Mouse (Mus musculus): ENCODE data around the gene Mrvi1. TPM values are rescaled to one million over a fixed set of nuclear protein-coding genes. Genes with fewer than 3 reads are reported as not detected.

Gene Mrvi1
- polyA plus RNA-seq, 1 experiment = 2.0 TPM

DNA sequence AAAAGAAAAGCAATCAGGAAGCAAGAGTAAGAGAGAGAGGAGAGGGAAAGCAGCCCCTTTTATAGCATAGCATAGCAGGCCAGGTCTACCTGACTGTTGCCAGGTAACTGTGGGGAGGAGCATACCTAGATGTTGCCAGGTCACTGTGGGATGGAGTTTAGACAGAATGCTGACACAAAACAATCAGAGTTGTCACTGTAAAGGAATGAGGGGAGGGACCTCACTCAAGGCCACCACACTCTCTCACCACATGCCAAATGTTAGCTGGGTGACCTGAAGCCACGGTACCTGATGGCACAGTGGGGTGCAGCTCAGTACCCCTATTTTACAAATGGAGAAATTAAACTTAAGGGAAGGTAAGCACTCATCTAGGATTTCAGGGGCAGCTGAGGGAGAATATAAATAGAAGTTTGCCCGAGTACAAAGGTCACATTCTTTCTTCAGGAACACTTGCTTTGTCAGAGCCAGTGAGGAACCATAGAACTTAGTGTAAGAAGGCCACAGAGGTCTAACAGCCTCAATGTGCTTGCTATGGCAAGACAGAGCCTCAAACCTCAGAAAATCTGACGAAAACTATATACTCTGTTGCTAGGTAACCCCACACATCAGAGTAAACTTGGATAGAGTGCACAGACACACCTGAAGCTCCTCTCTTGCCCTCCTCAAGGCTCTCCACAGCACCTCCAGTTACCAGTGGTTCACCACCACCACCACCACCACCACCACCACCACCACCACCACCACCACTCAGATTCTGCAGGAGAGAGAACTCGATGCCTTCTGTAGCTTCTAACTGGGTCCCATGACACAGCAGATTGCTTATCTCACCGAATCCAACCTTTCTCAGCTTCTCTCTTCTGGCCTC is 8.3 kb upstream of the Mrvi1 start:
- Histone ChIP-seq H3K4me1 (ENCODE audit: control insufficient read depth, insufficient read depth, low read length) (no peaks in the 10 kb centered on the region), H3K36me3 (ENCODE audit: control insufficient read depth, insufficient read depth, low read length) (no peaks in the 10 kb centered on the region), H3K27me3 (ENCODE audit: control insufficient read depth, insufficient read depth, low read length) (no peaks in the 10 kb centered on the region), H3K4me3 (ENCODE audit: control insufficient read depth, low read depth, low read length) (no peak overlapping the region; the same call in 1 of the 2 replicates), H3K27ac (ENCODE audit: control insufficient read depth, insufficient read depth, low read depth, low read length) (no peak overlapping the region)
- TF ChIP-seq CTCF (IDR thresholded peaks at IDR 0.05; ENCODE audit: control insufficient read depth, insufficient read depth, insufficient replicate concordance, low read depth, low read length) (no peak), POLR2A (IDR thresholded peaks at IDR 0.05; ENCODE audit: control insufficient read depth, low read depth, low read length) (no peak)

DNA sequence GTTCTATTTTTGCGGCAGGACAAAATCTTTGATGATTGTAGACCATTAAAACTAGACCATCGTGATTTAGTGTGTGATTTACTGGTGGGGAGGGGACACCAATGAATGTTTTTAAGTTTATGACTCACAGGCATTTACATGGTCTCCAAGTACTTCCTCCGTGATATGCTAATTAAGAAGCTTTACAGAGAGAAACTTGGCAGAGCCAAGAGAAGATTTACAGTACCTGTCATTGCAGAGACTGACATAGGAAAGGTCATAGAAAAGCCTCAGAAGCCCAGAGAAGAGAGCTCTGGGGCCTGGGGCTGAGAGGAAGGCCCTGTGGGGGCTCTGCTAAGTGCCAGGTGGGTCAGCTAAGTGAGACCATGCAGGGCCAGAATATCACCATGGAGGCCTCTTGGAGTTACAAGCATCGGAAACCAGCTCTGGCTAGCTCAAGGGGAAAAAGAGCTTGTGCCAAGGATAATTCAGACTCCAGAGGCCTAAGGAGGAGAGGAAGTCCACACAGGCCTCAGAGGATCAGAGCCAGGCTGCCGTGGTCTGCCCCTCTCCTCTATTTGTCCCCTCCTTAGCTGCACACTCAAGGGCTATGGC is 7.1 kb upstream of the Mrvi1 start:
- no peak for TF ChIP-seq POLR2A (IDR thresholded peaks at IDR 0.05; ENCODE audit: control insufficient read depth, low read depth, low read length)
- no peak for TF ChIP-seq CTCF (IDR thresholded peaks at IDR 0.05; ENCODE audit: control insufficient read depth, insufficient read depth, insufficient replicate concordance, low read depth, low read length)
- Histone ChIP-seq H3K36me3 (ENCODE audit: control insufficient read depth, insufficient read depth, low read length) (no peaks in the 10 kb centered on the region), H3K4me1 (ENCODE audit: control insufficient read depth, insufficient read depth, low read length) (no peaks in the 10 kb centered on the region), H3K27ac (ENCODE audit: control insufficient read depth, insufficient read depth, low read depth, low read length) (no peak overlapping the region), H3K27me3 (ENCODE audit: control insufficient read depth, insufficient read depth, low read length) (no peaks in the 10 kb centered on the region), H3K4me3 (ENCODE audit: control insufficient read depth, low read depth, low read length) (no peak overlapping the region)

DNA sequence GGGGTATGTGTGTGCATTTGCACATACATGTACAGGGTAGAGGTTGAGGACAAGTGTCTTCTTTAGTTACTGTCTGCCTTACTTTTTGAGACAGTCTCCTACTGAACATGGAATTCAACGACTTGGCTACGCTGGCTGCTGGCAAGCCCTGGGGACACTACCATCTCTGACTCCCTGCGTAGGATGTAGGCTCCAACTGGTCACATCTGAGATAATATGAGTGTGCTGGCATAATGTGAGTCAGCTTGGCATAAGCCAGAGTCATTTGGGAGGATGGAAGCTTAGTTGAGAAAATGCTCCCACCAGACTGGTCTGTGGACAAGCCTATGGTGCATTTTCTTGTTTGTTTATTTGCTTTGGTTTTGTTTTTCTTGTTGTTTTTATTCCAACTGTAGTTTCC is 5.8 kb upstream of the Mrvi1 start:
- no peak for TF ChIP-seq CTCF (IDR thresholded peaks at IDR 0.05; ENCODE audit: control insufficient read depth, insufficient read depth, insufficient replicate concordance, low read depth, low read length)
- TF ChIP-seq POLR2A (IDR thresholded peaks at IDR 0.05; ENCODE audit: control insufficient read depth, low read depth, low read length) = no peak
- Histone ChIP-seq H3K4me3 (ENCODE audit: control insufficient read depth, low read depth, low read length) (no peak overlapping the region), H3K4me1 (ENCODE audit: control insufficient read depth, insufficient read depth, low read length) (no peaks in the 10 kb centered on the region), H3K36me3 (ENCODE audit: control insufficient read depth, insufficient read depth, low read length) (no peaks in the 10 kb centered on the region), H3K27me3 (ENCODE audit: control insufficient read depth, insufficient read depth, low read length) (no peaks in the 10 kb centered on the region), H3K27ac (ENCODE audit: control insufficient read depth, insufficient read depth, low read depth, low read length) (no peak overlapping the region)

DNA sequence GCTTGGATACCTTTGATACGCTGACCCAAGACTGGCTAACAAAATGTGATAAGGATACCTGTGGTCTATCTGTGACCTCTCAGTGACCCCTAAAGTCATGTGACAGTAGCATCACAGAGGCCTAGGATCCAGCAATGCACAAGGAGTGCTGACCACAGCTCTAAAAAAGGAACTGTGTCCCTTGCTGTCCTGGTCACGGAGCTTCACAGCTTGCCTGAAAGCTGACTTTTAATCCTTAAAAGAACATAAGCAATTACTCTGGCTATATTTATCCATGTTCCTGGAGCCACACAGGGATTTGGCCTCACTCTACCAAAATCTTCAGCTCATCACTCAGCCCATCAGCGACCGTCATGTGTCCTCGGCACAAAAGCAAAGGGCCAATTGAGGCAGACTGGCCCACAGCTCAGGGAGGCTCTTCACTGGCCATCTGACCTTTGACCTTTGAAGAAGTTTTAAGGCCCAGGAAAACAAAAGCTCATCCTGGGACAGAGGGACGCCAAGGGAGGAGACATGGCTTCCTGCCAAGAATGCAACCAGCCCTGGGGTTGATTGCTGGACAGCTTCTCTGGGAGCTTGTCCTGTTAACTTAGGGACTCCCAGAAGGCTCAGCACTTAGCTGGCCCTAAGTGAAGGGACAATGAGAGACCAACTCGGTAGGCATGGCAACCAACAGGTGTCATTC is 3.5 kb upstream of the Mrvi1 start:
- H3K4me3 ChIP-seq (ENCODE audit: control insufficient read depth, low read depth, low read length) = peak overlapping the region; percentile 60
- no peaks in the 10 kb centered on the region for H3K27me3 ChIP-seq (ENCODE audit: control insufficient read depth, insufficient read depth, low read length)
- TF ChIP-seq POLR2A (IDR thresholded peaks at IDR 0.05; ENCODE audit: control insufficient read depth, low read depth, low read length) = no peak
- no peak for TF ChIP-seq CTCF (IDR thresholded peaks at IDR 0.05; ENCODE audit: control insufficient read depth, insufficient read depth, insufficient replicate concordance, low read depth, low read length)
- no peaks in the 10 kb centered on the region for H3K36me3 ChIP-seq (ENCODE audit: control insufficient read depth, insufficient read depth, low read length)
- no peak overlapping the region for H3K27ac ChIP-seq (ENCODE audit: control insufficient read depth, insufficient read depth, low read depth, low read length)
- H3K4me1 ChIP-seq (ENCODE audit: control insufficient read depth, insufficient read depth, low read length) = no peaks in the 10 kb centered on the region

DNA sequence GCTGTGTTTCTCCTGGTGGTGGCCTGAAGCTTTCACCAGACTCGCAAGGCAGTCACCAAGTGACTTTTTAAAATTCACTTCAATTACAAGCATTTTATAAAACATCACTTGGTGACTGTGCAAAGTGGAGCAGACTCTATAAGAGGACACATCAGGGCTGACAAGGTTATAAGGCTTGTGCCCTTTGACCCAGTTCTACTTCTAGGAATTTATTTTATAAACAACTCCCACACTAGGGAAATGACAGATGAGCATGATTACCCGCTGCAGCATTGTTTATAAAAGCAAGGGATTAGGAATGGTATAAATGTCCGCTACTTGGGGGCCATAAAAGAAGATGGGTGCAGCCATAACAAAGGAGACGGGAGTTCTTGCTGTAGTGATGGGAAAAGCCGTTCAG is 1.4 kb upstream of the Mrvi1 start:
- Histone ChIP-seq H3K4me3 (ENCODE audit: control insufficient read depth, low read depth, low read length) (no peak overlapping the region), H3K4me1 (ENCODE audit: control insufficient read depth, insufficient read depth, low read length) (peaks cover 3% of the 10 kb centered on the region; the same call in 1 of the 2 replicates), H3K27me3 (ENCODE audit: control insufficient read depth, insufficient read depth, low read length) (no peaks in the 10 kb centered on the region), H3K36me3 (ENCODE audit: control insufficient read depth, insufficient read depth, low read length) (no peaks in the 10 kb centered on the region), H3K27ac (ENCODE audit: control insufficient read depth, insufficient read depth, low read depth, low read length) (no peak overlapping the region)
- TF ChIP-seq CTCF (IDR thresholded peaks at IDR 0.05; ENCODE audit: control insufficient read depth, insufficient read depth, insufficient replicate concordance, low read depth, low read length) (no peak), POLR2A (IDR thresholded peaks at IDR 0.05; ENCODE audit: control insufficient read depth, low read depth, low read length) (no peak)

DNA sequence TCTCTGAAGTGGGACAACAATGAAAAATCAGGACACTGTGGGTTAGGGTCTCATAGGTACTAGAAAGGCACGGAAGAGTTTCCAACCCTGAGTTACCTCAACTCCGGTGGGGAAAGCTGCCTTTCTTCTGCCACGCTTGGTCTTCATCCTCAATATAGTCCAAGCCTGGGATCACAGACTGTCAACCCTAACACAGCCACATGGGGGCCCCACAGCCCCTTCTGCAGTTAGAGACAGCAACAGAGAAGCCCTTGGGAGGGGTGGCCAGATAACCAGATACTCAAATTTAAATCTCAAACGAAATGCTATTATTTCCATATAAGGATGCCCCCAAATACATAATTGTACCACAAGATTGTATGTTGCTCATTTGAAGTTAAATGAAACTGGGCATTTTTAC is 503 bp upstream of the Mrvi1 start:
- peak; percentile 19; the same call in 1 of the 2 replicates for TF ChIP-seq CTCF (IDR thresholded peaks at IDR 0.05; ENCODE audit: control insufficient read depth, insufficient read depth, insufficient replicate concordance, low read depth, low read length)
- TF ChIP-seq POLR2A (IDR thresholded peaks at IDR 0.05; ENCODE audit: control insufficient read depth, low read depth, low read length) = no peak

DNA sequence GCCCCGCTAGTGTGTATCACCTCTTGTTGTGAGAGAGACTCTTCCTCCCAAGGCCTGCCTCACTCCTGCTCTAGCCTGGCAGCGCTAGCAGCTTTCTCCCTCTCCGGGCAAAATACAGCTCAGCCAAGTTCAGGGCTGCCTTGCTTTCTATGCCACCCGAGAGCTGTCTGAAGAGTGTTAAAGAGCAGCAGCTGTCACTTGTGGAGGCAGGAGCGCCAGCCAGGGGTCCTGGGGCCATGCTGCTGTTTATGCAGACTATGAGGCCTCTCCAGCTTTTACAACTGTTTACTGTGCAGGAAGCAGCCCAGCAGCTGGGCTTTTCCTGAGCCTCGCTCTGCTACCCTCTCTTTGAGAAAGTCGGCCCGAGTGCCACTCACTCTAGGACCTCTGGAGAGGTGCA is 1.2 kb downstream of the Mrvi1 start:
- H3K4me3 ChIP-seq (ENCODE audit: control insufficient read depth, low read depth, low read length) = peak overlapping the region; percentile 49

More for the DNA sequence above, 503 bp upstream of the Mrvi1 start:
- H3K36me3 ChIP-seq (ENCODE audit: control insufficient read depth, insufficient read depth, low read length) = no peaks in the 10 kb centered on the region
- no peaks in the 10 kb centered on the region for H3K27me3 ChIP-seq (ENCODE audit: control insufficient read depth, insufficient read depth, low read length)
- no peak overlapping the region for H3K4me3 ChIP-seq (ENCODE audit: control insufficient read depth, low read depth, low read length)
- H3K27ac ChIP-seq (ENCODE audit: control insufficient read depth, insufficient read depth, low read depth, low read length) = peak overlapping the region; percentile 55; the same call in 1 of the 2 replicates
- H3K4me1 ChIP-seq (ENCODE audit: control insufficient read depth, insufficient read depth, low read length) = peaks cover 3% of the 10 kb centered on the region; the same call in 1 of the 2 replicates

More for the DNA sequence above, 1.2 kb downstream of the Mrvi1 start:
- TF ChIP-seq CTCF (IDR thresholded peaks at IDR 0.05; ENCODE audit: control insufficient read depth, insufficient read depth, insufficient replicate concordance, low read depth, low read length) (no peak), POLR2A (IDR thresholded peaks at IDR 0.05; ENCODE audit: control insufficient read depth, low read depth, low read length) (no peak)
- Histone ChIP-seq H3K4me1 (ENCODE audit: control insufficient read depth, insufficient read depth, low read length) (peaks cover 3% of the 10 kb centered on the region), H3K27ac (ENCODE audit: control insufficient read depth, insufficient read depth, low read depth, low read length) (0 out of 2 replicates have a peak overlapping the region, but pooled peaks have one; percentile 41), H3K36me3 (ENCODE audit: control insufficient read depth, insufficient read depth, low read length) (no peaks in the 10 kb centered on the region), H3K27me3 (ENCODE audit: control insufficient read depth, insufficient read depth, low read length) (no peaks in the 10 kb centered on the region)
